Mouse (Mus musculus): ENCODE results near the gene Dpp9. TPM values are rescaled to one million over a fixed set of nuclear protein-coding genes. Genes with fewer than 3 reads are reported as not detected.

Dpp9 gene
- polyA plus RNA-seq, 1 experiment from 2014 or later, result 44.5 TPM

DNA sequence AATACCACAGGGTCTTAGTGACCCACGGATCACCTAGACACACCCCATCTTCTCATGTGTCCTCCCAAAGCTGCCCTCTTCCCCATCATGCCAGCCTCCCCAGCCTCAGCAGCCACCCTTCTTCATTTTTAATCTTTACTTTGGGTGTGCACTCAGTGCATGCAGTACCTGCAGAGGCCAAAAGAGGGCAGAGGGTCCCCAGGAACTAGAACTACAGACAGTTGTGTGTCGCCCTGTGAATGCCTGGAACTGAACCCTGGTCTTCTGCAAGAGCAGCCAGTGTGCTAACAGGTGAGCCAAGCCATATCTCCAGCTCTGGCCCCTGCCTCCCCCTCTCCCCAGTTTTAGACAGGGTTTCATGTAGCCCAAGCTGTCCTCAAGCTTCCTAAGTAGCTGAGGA is 21.8 kb downstream of the Dpp9 start:
- no peaks in the 10 kb centered on the region for H3K4me1 ChIP-seq
- H3K36me3 ChIP-seq, result peaks cover 99% of the 10 kb centered on the region
- H3K27me3 ChIP-seq (ENCODE audit: low read depth, poor library complexity, severe bottlenecking), result no peaks in the 10 kb centered on the region
- H3K9me3 ChIP-seq (replicated peaks), result no peaks in the 10 kb centered on the region
- 73% methylated on average over 2 of the region's 2 CpGs for WGBS
- H3K27ac ChIP-seq, result no peak overlapping the region
- no peak for DNase-seq (ENCODE audit: low spot score)
- H3K4me3 ChIP-seq, result no peak overlapping the region

DNA sequence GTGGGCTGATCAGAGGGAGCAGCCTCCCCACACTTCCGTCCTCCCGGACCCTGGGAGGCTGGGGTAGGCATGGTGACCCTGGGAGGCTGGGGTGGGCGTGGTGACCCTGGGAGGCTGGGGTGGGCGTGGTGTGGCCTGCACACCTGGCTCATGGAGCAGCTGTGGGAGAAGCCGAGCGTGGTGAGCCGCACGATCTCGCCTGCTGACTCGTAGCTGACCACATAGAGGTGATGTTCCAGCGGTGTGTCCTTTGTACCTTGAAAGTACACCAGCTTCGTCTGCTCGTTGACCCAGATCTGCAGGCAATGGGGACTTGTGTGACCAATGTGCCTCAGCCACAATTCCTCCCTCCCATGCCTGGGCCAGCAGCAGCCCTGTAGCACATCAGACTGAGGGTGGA is 23.9 kb downstream of the Dpp9 start:
- Histone ChIP-seq H3K4me3 (no peak overlapping the region), H3K36me3 (peaks cover 98% of the 10 kb centered on the region), H3K9me3 (replicated peaks) (no peaks in the 10 kb centered on the region), H3K27ac (no peak overlapping the region), H3K27me3 (ENCODE audit: low read depth, poor library complexity, severe bottlenecking) (no peaks in the 10 kb centered on the region), H3K4me1 (no peaks in the 10 kb centered on the region)
- no peak for DNase-seq (ENCODE audit: low spot score)
- 94% methylated on average over 13 of the region's 13 CpGs for WGBS

DNA sequence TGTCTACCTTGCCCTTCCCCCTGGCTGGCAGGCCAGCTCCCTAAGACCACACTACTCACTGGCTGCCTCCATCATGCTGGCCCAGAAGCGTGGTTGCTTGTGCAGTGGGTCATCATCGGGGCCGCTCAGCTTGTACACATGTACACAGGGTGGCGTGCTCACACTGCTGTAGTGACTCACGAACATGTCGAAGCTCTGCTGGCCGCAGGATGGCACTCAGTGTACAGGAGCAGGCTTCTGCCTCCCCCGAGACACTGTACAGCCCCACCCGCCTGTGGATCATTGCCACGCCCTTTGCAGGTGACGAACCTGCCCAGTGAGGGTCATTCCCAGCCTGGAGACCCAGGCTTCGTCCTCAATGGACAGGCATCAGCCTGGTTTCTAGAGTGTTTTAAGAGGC is 24.3 kb downstream of the Dpp9 start:
- WGBS, result 95% methylated on average over 12 of the region's 12 CpGs
- no peak for DNase-seq (ENCODE audit: low spot score)
- H3K27ac ChIP-seq, result no peak overlapping the region
- H3K27me3 ChIP-seq (ENCODE audit: low read depth, poor library complexity, severe bottlenecking), result no peaks in the 10 kb centered on the region
- no peak overlapping the region for H3K4me3 ChIP-seq
- no peaks in the 10 kb centered on the region for H3K9me3 ChIP-seq (replicated peaks)
- H3K36me3 ChIP-seq, result peaks cover 99% of the 10 kb centered on the region
- H3K4me1 ChIP-seq, result no peaks in the 10 kb centered on the region

DNA sequence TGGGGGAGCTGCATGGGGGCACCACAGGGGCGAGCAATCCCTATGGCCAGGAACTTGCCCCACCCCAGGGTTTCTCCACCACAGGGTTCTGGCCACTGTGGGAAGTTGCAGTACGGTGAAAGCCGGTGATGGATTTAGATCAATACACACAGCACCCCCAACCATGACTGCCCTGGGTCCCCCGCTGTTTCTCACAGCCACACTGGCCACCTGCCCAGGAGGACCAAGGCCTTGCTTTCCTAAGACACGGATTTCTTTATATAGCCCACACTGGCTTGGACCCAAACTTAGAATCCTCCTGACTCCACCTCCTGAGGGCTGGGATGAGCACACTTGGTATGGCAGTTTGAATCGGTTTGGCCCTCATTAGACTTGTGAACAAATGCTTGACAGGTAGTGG is 27.4 kb downstream of the Dpp9 start:
- H3K36me3 ChIP-seq, result peaks cover 96% of the 10 kb centered on the region
- H3K4me1 ChIP-seq, result no peaks in the 10 kb centered on the region
- no peaks in the 10 kb centered on the region for H3K9me3 ChIP-seq (replicated peaks)
- H3K27me3 ChIP-seq (ENCODE audit: low read depth, poor library complexity, severe bottlenecking), result no peaks in the 10 kb centered on the region
- 90% methylated on average over 6 of the region's 6 CpGs for WGBS
- no peak for DNase-seq (ENCODE audit: low spot score)
- H3K4me3 ChIP-seq, result no peak overlapping the region
- H3K27ac ChIP-seq, result no peak overlapping the region

DNA sequence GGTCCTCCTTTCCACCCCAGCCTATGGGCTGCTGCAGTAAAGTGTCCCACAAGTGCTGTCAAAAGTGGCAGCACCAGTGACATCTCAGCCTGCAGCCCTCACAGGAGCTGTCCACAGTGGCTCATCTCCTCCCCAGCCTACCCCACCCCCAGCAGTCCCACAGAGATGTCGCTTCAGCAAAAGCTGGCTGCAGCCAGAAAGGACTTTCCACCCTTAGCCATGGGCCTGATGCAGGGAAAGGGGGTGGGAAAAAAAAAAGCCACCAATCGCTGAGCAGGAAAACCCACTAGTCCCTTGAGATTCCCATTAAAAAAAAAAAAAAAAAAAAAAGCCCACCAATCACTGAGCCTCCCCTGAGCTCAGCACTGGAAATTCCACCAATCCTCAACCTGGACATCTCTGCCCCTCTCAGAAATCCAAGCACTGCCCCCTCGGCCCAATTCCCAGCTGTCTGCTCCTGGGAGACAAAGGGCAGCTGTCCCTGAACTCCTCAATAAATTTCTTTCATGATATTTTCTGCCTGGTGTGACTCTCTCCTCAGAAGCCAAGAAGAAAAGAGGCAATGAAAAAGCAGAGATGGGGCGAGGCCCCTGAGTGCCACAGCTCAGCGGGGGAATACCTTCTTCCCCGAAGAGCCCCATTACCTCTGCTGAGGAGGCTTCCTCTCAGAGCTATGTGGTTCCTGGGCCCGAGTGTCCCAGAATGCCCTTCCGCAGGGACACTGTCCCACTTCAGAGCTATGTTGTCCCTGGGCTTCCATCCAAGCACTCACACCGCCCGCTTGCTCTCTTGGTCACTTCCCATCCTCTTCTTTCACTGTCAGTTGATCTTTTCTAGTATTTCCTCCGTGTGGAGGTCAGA is 33.2 kb downstream of the Dpp9 start:
- Histone ChIP-seq H3K27ac (peak overlapping the region; percentile 65), H3K4me1 (peaks cover 30% of the 10 kb centered on the region), H3K4me3 (no peak overlapping the region), H3K27me3 (ENCODE audit: low read depth, poor library complexity, severe bottlenecking) (no peaks in the 10 kb centered on the region), H3K36me3 (peaks cover 63% of the 10 kb centered on the region), H3K9me3 (replicated peaks) (no peaks in the 10 kb centered on the region)
- WGBS, result 49% methylated on average over 11 of the region's 11 CpGs
- no peak for DNase-seq (ENCODE audit: low spot score)

- WGBS, result under 1% methylated on average over 47 of the region's 47 CpGs
- Histone ChIP-seq H3K36me3 (peaks cover 63% of the 10 kb centered on the region), H3K9me3 (replicated peaks) (no peaks in the 10 kb centered on the region), H3K4me1 (peaks cover 30% of the 10 kb centered on the region), H3K27ac (peak within 1 kb of the TSS; percentile 84), H3K4me3 (peak within 1 kb of the TSS; percentile 91), H3K27me3 (ENCODE audit: low read depth, poor library complexity, severe bottlenecking) (no peaks in the 10 kb centered on the region)
- DNase-seq (ENCODE audit: low spot score), result peak; percentile 96
These were observed 35.0 kb downstream of the Dpp9 start, which contains the start of gene Mydgf for GRCm38 (mm10) chr17:56183658-56184103. Gene Mydgf, minus strand, starts transcription at chr17:56183920.

DNA sequence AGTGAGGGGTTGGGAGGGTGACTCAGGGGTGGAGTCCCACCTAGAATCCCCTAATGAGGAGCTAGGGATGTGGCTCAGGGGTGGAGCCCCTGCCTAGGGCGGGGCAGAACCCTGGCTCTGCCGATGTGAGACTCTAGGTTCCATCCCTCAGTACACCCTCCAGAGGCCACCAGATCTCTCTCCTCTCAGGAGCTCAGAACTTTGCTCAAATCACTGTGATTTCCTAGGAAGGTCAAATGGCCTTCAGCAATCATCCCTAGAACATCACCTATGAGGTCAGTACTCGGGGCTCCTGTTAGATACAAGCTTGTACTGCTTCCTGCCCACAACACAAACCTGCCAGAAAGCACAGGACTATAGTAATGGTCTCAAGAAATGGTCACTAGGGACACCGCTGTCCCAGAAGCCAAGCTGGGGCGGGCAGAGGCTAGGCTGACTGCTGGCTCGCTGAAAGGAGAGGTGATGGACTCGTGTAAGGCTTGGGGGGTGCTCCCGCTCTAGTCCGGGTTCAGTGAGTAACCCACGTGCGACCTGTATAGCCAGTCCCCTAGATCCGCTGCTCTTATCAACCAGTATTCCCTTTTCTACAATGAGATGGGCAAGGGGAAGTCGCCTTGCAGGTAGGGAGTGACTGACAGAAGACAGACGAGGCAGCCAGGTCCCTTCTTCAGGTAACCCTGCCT is 35.6 kb downstream of the Dpp9 start:
- Histone ChIP-seq H3K27ac (peak overlapping the region; percentile 84), H3K36me3 (peaks cover 62% of the 10 kb centered on the region), H3K4me3 (peak overlapping the region; percentile 91), H3K27me3 (ENCODE audit: low read depth, poor library complexity, severe bottlenecking) (no peaks in the 10 kb centered on the region), H3K4me1 (peaks cover 30% of the 10 kb centered on the region), H3K9me3 (replicated peaks) (no peaks in the 10 kb centered on the region)
- WGBS, result 2% methylated on average over 14 of the region's 14 CpGs
- no peak for DNase-seq (ENCODE audit: low spot score)

DNA sequence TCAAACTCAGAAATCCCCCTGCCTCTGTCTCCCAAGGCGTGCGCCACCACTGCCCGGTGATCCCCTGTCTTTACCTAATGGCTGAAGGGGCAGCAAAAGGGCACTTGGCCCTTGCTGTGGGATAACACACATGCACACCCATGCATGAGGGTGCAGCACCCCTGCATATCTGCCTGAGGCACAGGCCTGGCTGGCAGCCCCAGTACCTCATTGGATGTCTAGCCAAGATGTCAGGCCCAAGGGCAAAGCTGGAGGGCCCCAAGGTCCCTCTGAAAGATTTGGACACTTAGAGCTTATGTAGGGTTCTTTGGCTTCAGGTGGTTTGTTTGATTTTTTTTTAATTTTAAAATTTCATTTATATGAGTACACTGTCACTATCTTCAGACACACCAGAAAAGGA is 43.3 kb downstream of the Dpp9 start:
- WGBS, result 91% methylated on average over 3 of the region's 3 CpGs
- Histone ChIP-seq H3K36me3 (peaks cover 61% of the 10 kb centered on the region), H3K9me3 (replicated peaks) (no peaks in the 10 kb centered on the region)

GRCm38 (mm10) chr17:56173401-56174046 is 45.2 kb downstream of the Dpp9 start:
- Histone ChIP-seq H3K4me3 (no peak overlapping the region), H3K27me3 (ENCODE audit: low read depth, poor library complexity, severe bottlenecking) (no peaks in the 10 kb centered on the region), H3K4me1 (peaks cover 16% of the 10 kb centered on the region), H3K36me3 (peaks cover 42% of the 10 kb centered on the region), H3K9me3 (replicated peaks) (no peaks in the 10 kb centered on the region), H3K27ac (no peak overlapping the region)
- WGBS, result 53% methylated on average over 10 of the region's 10 CpGs
- no peak for DNase-seq (ENCODE audit: low spot score)

More for the DNA sequence above, 43.3 kb downstream of the Dpp9 start:
- no peak for DNase-seq (ENCODE audit: low spot score)
- Histone ChIP-seq H3K27ac (no peak overlapping the region), H3K4me1 (peaks cover 8% of the 10 kb centered on the region), H3K27me3 (ENCODE audit: low read depth, poor library complexity, severe bottlenecking) (no peaks in the 10 kb centered on the region), H3K4me3 (no peak overlapping the region)

DNA sequence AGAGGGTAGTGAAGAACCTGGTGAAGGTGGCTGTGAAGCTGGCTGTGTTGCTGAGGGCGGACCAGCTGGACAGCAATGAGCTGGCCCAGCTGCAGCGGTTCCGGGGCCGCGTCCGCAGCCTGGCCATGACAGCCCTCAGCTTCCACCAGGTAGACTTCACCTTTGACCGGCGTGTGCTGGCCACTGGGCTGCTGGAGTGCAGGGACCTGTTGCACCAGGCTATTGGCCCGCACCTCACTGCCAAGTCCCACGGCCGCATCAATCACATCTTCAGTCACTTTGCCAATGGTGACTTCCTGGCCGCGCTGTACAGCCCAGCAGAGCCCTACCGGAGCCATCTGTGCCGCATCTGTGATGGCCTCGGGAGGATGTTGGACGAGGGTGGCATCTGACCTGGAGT is 46.8 kb downstream of the Dpp9 start:
- Histone ChIP-seq H3K27me3 (ENCODE audit: low read depth, poor library complexity, severe bottlenecking) (no peaks in the 10 kb centered on the region), H3K9me3 (replicated peaks) (no peaks in the 10 kb centered on the region), H3K4me3 (no peak overlapping the region), H3K27ac (0 out of 2 replicates have a peak overlapping the region, but pooled peaks have one; percentile 42), H3K4me1 (peaks cover 16% of the 10 kb centered on the region), H3K36me3 (peaks cover 26% of the 10 kb centered on the region)
- DNase-seq (ENCODE audit: low spot score), result no peak
- 92% methylated on average over 17 of the region's 17 CpGs for WGBS

DNA sequence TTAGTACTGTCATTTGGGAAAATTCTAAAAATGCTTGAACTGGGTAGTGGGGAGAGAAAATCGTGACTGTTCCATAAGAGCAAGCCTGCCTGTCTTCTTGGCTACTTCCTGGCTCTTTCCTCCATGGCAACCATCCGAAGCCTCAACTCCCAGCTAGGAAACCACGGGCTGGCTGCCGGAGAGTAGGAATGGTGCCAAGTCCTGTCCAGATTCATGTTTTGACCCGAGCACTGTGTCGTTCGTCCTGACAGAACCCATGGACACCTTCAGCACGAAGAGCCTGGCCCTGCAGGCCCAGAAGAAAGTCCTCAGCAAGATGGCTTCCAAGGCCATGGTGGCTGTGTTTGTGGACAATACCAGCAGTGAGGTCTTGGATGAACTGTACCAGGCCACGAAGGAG is 47.2 kb downstream of the Dpp9 start:
- H3K27me3 ChIP-seq (ENCODE audit: low read depth, poor library complexity, severe bottlenecking), result no peaks in the 10 kb centered on the region
- DNase-seq (ENCODE audit: low spot score), result no peak
- H3K4me3 ChIP-seq, result no peak overlapping the region
- peaks cover 16% of the 10 kb centered on the region for H3K4me1 ChIP-seq
- no peaks in the 10 kb centered on the region for H3K9me3 ChIP-seq (replicated peaks)
- peaks cover 22% of the 10 kb centered on the region for H3K36me3 ChIP-seq
- WGBS, result 86% methylated on average over 9 of the region's 9 CpGs
- H3K27ac ChIP-seq, result 0 out of 2 replicates have a peak overlapping the region, but pooled peaks have one; percentile 42

DNA sequence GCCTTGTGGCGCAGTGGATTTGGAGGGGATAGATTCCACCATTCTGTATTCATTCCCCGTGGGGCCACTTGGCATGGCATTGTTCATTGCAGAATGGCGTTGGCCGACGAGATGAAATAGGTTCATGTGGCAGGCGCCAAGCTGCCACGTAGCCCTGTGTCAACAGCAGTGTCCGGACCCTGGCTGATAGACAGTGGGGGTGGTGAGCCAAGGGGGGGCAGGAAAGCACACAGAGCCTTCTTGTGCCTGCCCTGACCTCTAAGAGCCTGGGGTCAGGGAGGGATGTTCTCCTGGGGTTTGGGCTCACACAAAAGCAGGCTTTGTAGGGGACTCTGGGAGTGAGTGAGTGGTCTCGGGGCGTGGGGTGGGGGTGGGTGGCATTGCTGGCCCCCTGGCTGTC is 48.1 kb downstream of the Dpp9 start:
- WGBS, result 81% methylated on average over 10 of the region's 10 CpGs
- H3K27ac ChIP-seq, result peak overlapping the region; percentile 61

DNA sequence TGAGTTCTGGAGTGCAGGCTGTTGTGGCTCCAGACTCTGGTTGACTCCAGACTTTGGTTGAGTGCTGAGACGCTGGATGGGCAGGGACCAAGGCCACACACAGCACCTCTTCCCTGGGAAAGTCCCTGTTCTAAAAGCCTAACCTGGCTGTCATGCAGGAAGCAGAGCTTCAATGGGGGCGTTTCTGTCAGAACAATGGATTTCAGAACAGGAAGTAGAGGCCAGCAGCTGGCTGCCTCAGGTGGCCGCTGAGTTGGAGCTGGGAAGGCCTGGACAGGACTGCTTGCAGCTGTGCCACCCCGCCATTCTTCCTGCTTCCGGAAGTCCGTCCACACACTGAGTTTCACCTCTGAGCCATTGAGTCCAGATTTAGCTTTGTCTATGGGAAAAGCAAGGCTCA is 48.9 kb downstream of the Dpp9 start:
- no peak overlapping the region for H3K4me3 ChIP-seq
- DNase-seq (ENCODE audit: low spot score), result peak; percentile 41
- H3K4me1 ChIP-seq, result peaks cover 16% of the 10 kb centered on the region
- peaks cover 6% of the 10 kb centered on the region for H3K36me3 ChIP-seq
- H3K27ac ChIP-seq, result peak overlapping the region; percentile 61
- 76% methylated on average over 6 of the region's 6 CpGs for WGBS
- H3K27me3 ChIP-seq (ENCODE audit: low read depth, poor library complexity, severe bottlenecking), result no peaks in the 10 kb centered on the region
- no peaks in the 10 kb centered on the region for H3K9me3 ChIP-seq (replicated peaks)

More for the DNA sequence above, 48.1 kb downstream of the Dpp9 start:
- peaks cover 16% of the 10 kb centered on the region for H3K4me1 ChIP-seq
- H3K4me3 ChIP-seq, result no peak overlapping the region
- H3K36me3 ChIP-seq, result peaks cover 14% of the 10 kb centered on the region
- no peaks in the 10 kb centered on the region for H3K27me3 ChIP-seq (ENCODE audit: low read depth, poor library complexity, severe bottlenecking)
- no peak for DNase-seq (ENCODE audit: low spot score)
- H3K9me3 ChIP-seq (replicated peaks), result no peaks in the 10 kb centered on the region
